Mouse (Mus musculus): ENCODE measurements around the gene Hoxb1.

The Hoxb1 gene

DNA sequence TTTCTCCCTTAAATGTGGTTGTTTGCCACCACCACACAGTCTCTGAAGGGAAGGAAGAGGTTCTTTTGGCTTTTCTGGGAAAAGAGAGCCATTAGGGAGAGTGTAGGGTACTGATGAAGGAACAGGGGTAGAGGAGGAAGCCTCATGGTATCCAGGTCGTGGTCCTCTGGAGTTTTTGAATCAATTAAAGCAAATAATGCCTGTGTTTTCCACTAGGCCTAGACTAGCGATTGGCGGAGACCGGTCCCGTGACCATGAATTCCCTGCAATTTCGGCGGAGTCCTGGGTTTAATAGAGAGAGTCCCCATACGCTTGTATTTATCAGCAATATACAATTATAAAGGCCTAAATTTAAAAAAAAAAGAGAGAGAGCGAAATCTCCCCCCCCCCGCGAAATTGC lies 14.2 kb upstream of the Hoxb1 start:
- no peak for DNase-seq

DNA sequence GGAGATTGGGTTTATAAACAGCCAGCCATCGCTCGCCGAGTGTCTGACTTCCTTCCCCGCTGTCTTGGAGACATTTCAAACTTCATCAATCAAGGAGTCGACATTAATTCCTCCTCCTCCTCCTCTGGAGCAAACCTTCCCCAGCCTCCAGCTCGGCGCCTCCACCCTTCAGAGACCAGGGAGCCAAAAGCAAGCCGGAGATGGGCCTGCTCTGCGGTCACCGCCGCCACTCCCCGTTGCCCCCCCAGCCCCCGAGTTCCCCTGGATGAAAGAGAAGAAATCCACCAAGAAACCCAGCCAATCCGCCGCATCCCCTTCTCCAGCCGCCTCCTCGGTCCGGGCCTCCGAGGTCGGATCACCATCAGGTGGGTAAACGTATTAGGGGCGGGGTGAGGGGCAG lies 13.7 kb upstream of the Hoxb1 start:
- no peak for DNase-seq

DNA sequence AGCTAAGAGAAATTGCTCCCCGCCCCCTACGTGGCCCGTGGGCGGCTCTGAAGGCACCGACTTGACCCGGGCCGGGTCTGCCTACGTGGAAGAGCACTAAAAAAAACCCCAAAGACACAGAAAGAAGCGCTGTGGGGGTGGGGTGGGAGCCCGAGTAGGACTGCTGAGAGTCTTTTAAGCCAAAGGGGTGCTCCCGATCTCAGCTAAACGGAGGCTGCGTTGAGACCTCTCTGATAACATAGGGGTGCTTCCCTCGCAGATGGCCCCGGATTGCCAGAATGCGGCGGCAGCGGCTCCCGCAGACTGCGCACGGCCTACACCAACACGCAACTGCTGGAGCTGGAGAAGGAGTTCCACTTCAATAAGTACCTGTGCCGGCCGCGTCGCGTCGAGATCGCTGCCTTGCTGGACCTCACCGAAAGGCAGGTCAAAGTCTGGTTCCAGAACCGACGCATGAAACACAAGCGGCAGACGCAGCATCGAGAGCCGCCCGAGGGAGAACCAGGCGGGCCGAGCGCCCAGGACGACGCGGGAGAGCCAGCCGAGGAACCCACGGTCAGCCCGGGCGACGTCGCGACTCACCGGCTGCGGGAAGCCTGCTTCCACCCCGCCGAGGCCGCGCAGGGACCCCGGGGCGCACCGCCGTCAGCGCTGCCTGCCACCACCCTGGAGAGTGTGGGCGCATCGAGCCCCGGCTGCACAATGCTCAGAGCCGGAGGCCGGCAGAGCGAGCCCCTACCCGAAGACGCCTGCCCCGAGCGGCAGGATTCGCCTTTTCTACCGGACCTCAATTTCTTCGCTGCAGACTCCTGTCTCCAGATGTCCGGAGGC lies 12.6 kb upstream of the Hoxb1 start:
- no peak for DNase-seq

GRCm38 (mm10) chr11:96353522-96353841 lies 12.1 kb upstream of the Hoxb1 start:
- no peak for DNase-seq

DNA sequence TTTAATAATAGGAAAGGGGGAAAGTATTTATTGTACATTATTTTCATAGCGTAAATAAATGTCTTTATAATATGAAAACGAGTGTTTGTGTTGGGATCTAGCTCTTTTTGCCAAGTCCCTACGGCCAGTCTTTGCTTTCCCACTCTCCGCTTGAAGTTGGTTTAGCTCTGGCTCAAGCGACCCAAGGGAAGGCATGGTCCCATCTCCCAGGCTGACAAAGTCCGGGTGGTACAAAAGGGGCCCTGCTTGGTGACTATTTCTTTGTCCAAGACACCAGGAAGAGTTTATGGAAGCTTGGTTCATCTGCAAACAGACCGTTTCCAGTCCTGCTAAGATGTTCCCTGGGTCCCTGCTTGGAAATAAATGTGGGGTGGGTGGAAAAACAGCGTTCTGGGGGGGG lies 11.6 kb upstream of the Hoxb1 start:
- DNase-seq: no peak

DNA sequence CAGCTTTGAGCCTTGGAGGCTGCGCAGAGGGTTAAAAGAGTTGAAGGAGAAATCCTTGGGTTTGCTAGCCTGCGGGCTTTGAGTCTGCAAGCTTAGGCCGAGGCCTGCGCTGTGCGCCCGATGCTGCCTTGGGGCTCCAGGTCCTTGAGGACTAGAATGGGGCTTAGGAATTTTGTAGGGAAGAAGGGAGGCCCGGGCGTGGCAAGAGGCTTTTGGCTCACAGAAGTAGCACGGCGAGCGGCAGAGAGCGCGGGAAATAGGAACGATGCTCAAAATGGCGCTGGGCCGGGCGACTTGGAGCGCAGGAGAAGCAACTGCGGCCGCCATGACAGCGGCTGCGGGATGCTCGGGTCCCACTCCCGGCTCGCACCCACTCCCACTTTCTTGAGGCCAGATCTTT lies 11.2 kb upstream of the Hoxb1 start:
- DNase-seq: no peak

DNA sequence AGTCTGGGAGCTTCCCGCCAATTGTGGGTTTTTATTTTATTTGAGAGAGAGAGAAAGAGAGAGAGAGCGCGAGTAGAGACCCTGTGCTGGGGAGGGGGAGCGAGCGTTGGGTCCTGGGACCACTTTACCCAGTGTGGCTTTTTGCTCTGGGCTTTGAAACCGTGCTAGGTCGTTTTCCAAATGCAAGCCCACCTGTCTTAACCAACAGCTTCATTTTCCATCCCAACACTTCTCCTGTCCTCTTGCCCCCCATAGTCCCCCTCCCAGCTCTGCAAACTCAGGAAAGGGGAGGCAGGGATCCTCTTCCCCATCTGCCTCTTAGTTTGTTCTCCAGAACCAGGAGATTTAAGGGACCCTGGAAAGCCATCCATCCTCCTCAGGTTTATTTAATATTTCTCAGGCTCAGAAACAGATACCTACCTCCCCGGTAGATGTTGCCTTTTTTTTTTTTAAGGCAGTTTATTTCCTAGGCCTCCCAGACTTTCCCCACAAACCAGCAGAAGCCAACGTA lies 10.7 kb upstream of the Hoxb1 start:
- DNase-seq: no peak

GRCm38 (mm10) chr11:96363807-96364206 lies 1.7 kb upstream of the Hoxb1 start:
- no peak for DNase-seq

GRCm38 (mm10) chr11:96366092-96367041 lies 815 bp downstream of the Hoxb1 start:
- DNase-seq: no peak

GRCm38 (mm10) chr11:96367141-96367540 lies 1.6 kb downstream of the Hoxb1 start:
- no peak for DNase-seq

GRCm38 (mm10) chr11:96368686-96369085 lies 3.1 kb downstream of the Hoxb1 start:
- DNase-seq: no peak

DNA sequence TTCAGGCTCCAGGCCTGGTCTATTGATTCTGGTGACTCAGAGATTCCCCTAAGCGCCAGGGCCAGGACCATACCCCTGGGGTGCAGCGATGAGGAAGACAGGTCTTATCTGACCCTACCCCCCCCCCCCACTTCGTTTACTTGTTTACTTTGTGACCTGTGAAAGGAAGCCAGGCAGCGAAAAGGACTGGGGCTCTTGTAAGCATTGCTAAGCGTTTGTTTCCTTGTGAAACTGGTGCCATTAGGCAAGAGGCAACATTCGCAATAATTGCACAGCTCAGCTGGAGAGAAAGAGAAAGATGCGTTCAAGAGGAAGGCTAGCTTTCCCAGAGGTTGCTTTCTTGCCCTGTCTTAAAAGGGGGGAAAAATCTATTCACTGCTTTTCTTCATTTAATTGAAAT lies 3.6 kb downstream of the Hoxb1 start:
- DNase-seq: no peak

DNA sequence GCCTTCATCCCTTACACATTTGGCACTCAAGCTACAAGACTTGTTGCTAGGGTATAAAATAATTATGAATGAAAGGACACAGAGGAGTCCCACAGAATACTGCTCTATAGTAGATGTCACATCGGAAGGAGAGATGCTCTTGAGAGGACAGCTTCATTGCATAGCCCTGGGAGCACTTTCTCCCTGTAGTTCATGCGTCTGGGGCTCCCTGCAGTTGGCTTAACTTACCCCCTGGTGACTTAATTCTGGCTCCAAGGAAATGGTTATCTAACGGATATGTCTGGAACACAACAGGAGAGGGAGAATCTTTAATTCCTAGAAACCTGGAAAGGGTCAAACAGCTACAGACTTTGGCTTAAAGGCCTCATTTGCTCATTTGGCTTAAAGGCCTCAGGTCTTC lies 6.2 kb downstream of the Hoxb1 start:
- no peak for DNase-seq

- DNase-seq: no peak
These were observed 7.0 kb downstream of the Hoxb1 start for GRCm38 (mm10) chr11:96372519-96372918.

GRCm38 (mm10) chr11:96374810-96375209 lies 9.3 kb downstream of the Hoxb1 start:
- DNase-seq: no peak

- no peak for DNase-seq
These were observed 17.8 kb downstream of the Hoxb1 start for GRCm38 (mm10) chr11:96383381-96383780.

GRCm38 (mm10) chr11:96387635-96388034 lies 22.1 kb downstream of the Hoxb1 start:
- no peak for DNase-seq

DNA sequence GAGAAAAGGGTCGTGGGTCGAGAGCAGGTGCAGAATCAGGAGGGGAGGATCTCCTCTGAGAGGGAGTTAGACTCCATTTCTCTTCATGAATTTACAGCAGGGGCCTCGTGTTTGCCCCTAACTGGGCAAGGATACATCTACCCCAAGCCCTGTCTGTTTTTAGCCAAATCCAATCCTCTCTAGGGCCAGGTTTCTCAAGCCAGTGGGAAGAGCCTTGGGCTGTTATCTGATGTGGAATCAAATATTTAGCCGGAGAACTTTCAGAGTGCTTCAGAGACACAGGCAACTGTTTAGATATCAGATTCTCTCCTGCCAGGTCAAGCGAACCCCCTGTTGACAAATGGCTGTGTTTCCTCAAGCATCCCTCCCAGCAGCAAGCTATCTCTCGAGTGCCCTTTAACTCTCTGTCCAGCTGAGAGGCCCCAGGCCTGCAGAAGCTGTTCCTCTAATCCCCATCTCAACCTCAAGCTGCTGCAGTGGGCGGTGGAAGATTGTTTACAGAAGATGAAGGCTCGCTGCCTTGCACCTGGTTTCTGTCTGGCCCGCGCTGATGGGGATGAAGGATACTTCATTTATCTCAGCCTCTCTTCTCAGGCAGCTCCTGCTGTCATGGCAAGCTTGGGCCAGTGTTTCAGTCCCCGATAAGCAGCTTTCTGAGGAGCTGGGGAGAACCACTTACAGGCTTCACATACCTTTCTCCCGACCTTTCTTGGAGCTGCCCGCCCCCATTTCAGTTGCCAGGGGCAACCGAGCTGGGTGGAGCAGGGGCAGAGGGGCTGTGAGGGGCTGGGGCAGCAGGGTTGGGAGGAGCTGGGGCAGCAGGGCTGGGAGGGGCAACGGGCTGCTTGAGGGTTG lies 31.4 kb downstream of the Hoxb1 start:
- DNase-seq: no peak

- DNase-seq: no peak
These were observed 32.3 kb downstream of the Hoxb1 start for GRCm38 (mm10) chr11:96397806-96398335.

DNA sequence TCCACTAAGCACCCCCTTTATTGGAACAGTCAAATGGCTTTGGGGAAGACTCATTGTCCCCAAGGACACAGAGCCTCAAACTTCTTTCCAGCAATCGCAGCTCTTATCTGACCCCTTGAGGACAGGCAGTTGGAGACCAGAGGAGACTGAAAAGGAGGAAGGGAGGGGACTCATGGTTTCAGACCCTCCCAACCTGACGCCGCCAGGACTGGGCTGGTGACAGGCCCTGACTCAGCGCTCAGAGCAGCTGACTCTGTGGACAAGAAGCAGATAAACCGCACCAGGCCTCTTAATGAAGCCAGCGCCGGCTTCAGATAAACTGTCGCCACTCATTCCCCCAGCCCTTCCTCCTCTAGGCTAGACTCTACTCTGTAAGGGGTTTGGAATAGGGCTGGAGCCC lies 34.4 kb downstream of the Hoxb1 start:
- DNase-seq: no peak

DNA sequence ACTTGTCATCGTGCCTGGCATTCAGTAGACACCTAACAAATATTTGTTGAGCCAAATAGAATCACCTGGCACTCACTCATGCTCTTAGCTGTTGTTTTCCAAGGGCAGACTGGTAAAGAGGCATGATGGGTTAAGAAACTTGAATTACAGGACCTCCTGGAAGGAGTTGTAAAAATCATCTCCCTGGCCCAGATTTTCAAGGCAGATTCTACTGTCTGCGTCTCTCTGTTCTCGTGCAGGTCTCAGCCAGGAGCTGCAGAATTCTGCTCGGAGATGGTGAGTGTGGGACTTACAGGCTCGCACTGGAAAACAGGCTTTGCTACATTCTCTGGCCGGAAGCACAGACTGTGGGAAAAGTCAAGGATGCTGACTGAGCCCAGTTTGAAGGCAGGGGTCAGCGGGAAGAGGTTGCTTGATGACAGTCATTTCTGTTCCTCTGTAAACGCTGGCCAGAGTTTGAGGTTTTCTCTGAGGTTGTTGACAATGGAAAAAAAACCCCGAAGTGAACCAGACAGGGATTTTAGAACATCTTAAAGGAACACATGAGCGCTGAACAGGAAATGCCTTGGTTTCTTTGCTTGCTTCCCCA lies 38.6 kb downstream of the Hoxb1 start:
- DNase-seq: no peak

DNA sequence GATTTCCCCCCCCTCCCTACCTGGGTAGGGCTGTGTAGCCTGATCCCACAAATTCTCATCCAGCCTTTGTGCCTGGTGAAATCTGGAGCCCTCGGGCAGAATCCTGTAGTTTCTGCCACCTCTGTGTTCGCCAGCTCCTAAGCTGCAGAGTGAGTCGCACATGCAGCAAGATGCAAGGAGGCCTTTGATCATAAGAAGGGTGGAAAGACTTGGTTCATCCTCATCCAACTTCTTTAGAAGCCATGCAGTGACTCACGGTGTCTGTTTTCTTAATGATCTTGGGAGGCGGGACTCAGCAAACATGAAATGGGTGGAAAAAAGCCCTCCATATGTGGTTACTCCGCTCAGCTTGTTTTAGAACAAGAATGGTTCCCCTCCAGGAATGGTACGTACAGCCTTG lies 39.3 kb downstream of the Hoxb1 start:
- DNase-seq: no peak

All from cerebellum, adult 9-10 months (tissue).